Mouse (Mus musculus): ENCODE results near the gene 4933417A18Rik.
"Not testable (repeated sequence)": the region's sequence is repeated elsewhere in the genome, so short reads cannot be mapped to it uniquely, and the experiment has no call there.

4933417A18Rik gene

DNA sequence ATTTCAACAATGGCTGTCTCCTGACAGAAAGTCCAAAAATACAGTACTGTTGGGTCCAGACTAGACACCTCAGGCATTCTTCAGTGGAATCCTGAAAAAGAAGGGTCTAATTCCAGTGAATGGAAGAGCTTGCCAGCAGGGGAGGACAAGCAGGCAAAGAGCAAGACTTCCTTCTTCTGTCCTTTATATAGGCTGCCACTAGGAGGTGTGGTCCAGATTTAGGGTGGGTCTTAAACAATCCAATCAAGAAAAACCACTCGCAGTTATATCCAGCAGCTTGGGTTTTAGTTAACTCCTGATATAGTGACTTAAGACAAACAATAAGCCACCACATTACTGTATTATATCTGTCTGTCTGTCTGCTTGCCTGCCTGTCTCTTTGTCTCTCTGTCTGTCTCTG is 49.6 kb downstream of the 4933417A18Rik start:
- peak; percentile 72 for DNase-seq (ENCODE audit: low read depth, low spot score)

DNA sequence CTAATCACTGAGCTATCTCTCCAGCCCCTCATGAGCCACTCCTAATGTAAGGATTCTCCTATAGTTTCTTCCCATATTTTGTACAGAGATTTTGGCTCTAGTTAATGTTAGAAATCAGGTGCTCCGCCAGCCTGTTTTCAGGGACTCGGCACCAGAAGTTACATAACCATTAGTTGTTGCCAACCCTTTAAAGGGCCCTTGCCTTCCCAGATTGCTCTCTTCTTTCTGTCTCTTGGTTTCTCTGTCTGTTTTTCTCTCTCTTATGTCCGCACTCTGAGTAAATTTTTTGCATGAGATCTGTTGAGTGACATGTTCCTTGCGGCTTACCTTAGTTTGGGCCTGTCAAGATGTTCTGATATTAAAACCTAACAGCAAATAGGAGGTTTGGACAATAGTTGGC is 51.9 kb downstream of the 4933417A18Rik start:
- no peak for DNase-seq (ENCODE audit: low read depth, low spot score)

- no peak for DNase-seq (ENCODE audit: low read depth, low spot score)
Measured at GRCm38 (mm10) chr13:34977410-34977809, 53.2 kb downstream of the 4933417A18Rik start.

DNA sequence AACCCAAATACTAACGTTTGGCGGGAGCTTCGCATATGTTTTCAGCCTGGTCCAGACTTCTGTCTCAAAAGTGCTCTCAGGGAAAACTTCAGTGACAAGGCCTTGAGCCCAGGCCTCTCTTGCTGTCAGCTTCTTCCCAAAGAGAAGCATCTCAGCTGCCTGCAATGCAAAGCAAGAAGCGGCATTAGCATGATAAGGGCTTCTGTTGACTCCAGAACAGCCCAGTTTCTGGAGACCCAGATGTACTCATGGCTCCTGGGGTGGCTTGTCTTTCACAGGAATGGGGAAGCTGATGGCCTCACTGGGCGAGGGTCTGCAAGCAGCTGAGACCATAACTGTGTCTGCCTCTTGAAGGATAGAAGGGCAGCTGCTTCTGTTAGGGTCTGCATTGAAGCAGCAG is 54.4 kb downstream of the 4933417A18Rik start:
- DNase-seq (ENCODE audit: low read depth, low spot score) = peak; percentile 73

GRCm38 (mm10) chr13:34983479-34983878 is 59.3 kb downstream of the 4933417A18Rik start:
- not testable (repeated sequence) for DNase-seq (ENCODE audit: low read depth, low spot score)

DNA sequence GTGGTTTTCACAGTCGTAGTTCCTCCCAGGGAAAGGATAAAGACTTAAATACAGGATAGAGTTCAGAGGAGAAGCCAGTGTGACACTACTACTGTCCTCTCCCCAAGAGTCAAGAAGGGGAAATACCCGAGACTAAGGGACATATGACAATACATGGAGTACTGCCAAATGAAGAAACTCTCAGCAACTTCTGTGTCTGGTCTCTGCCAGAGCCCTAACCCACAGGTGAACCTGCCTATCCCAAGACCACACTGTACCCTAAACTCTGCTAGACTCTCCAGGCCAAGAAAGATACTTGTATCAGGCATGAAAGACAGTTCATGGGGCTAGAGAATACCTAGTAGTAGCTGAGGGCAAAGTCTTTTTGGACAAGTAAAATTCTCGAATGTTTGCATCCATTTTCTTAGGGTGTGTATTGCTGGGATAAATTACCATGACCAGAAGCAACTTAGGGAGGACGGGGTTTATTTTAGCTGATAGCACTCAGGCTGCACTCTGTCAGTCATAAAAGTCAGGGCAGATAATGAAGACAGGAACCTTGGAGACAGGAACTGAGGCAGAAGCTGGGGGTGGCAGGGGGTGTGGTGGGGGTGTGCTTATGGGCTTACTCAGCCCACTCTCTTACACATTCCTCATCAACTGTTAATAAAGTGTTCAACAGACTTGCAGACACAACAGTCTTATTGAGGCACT is 67.5 kb downstream of the 4933417A18Rik start:
- DNase-seq (ENCODE audit: low read depth, low spot score) = no peak

- no peak for DNase-seq (ENCODE audit: low read depth, low spot score)
Measured at GRCm38 (mm10) chr13:34993085-34993484, 68.9 kb downstream of the 4933417A18Rik start.

DNA sequence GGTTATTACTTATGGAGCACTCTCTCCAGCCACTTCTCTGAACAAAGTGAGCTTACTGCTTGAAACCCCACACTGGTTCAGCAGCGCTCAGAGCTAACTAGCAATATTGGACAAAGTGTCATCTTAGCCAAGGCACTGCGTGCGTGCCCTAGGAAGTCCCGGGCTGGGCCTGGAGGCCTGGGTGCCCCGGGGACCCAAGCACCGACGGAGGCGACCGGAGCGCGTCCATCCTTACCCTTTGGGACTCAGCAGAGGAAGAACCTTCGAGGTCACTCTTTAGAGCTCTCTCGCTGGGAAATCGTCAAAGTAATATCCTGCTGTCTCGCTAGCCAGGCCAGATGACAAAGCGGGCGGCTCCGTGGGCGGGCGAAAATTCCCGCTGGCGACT is 69.4 kb downstream of the 4933417A18Rik start:
- no peak for DNase-seq (ENCODE audit: low read depth, low spot score)

GRCm38 (mm10) chr13:34993983-34994811 is 70.0 kb downstream of the 4933417A18Rik start:
- DNase-seq (ENCODE audit: low read depth, low spot score) = peak; percentile 98

DNA sequence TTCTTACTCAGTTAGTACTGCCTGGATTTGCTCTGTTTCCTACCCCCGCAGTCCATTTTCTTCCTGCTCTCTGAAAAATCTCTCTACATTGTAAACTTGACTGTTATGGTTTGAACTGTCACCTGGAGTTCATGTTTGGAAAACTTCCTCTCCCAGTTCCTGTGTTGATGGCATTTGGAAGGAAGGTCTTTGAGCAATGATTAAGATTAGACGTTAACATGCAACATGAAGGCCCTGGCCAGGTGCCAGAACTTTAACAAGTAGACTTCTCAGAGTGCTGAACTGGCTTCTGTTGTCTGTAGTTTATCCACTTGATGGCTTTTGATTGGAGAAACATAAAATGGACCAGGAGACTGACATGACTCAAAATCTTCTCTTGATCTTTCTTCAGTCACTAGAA is 71.7 kb downstream of the 4933417A18Rik start:
- no peak for DNase-seq (ENCODE audit: low read depth, low spot score)
